ENCODE assay signal across 21 mouse cellular contexts in the genomic region with DNA sequence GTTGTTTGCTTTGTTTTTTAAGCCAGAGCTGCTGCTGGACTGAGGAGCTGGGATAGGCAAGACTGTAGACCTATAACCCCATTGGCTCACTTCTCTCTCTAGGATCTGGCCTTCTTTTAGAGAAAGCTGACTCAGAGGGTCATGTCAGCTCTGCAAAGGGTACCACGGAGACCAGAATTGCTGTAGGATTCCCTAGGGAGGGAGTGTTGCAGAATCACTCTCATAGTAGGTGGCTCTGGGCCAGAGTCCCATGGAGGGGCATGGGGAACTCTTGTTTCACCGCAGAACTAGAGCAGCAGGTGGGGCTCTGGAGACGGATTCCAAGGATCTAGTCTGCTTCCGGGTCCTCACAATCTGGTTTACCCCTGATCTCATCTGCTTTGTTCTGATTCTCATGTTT. TPM values are rescaled to one million over a fixed set of nuclear protein-coding genes. Genes with fewer than 3 reads are reported as not detected.
DNase-seq lines count a peak whose midpoint lies in the region; TF ChIP-seq lines count a peak whose summit lies in the region.
"Had no signal": no experiment of that assay in that cellular context is flagged by ENCODE, and none has a peak within 500 bp of the region (broad histone marks: within the 10 kb centered on the region; RNA-seq: fewer than 3 reads in every experiment).

No protein-coding gene starts in this region.

- TF ChIP-seq CTCF in CH12.LX (conservative IDR thresholded peaks at IDR 0.05 in 1 of 2, IDR thresholded peaks at IDR 0.05 in 1 of 2; ENCODE audit: low read depth in 2 of 2, low read length in 2 of 2): no peak
- no peak for TF ChIP-seq CTCF in thymus, adult 2 months (IDR thresholded peaks at IDR 0.05; ENCODE audit: borderline replicate concordance, control insufficient read depth, extremely low read depth, insufficient read depth, low read length, poor library complexity)

- H3K4me1 ChIP-seq in CH12.LX (ENCODE audit: control insufficient read depth in 1 of 2, insufficient read depth in 2 of 2): peaks cover 16 to 44% of the 10 kb centered on the region in 2 experiments
- H3K4me1 ChIP-seq in thymus, adult 2 months (replicated peaks; ENCODE audit: control insufficient read depth, insufficient read depth, low read length): no peaks in the 10 kb centered on the region
- H3K4me1 ChIP-seq: embryonic facial prominence, embryonic 12.5 days had no signal

- no peaks in the 10 kb centered on the region for H3K36me3 ChIP-seq in CH12.LX (replicated peaks in 1 of 2; ENCODE audit: control insufficient read depth in 1 of 2, insufficient read depth in 1 of 2, low read length in 1 of 2)
- H3K36me3 ChIP-seq in thymus, adult 2 months (ENCODE audit: control insufficient read depth, insufficient read depth, low read length): no peaks in the 10 kb centered on the region
- H3K36me3 ChIP-seq: embryonic facial prominence, embryonic 12.5 days; heart, embryonic 10.5 days; hindbrain, embryonic 13.5 days had no signal

- no peak for TF ChIP-seq RAD21 in CH12.LX (IDR thresholded peaks at IDR 0.05; ENCODE audit: low read depth, low read length)

- no peaks in the 10 kb centered on the region for H3K9me3 ChIP-seq in CH12.LX (replicated peaks; ENCODE audit: low read length)
- H3K9me3 ChIP-seq: embryonic facial prominence, embryonic 12.5 days; heart, embryonic 10.5 days; hindbrain, embryonic 13.5 days had no signal

- H3K9ac ChIP-seq in CH12.LX (ENCODE audit: insufficient read depth, low read depth): no peak overlapping the region
- H3K9ac ChIP-seq: embryonic facial prominence, embryonic 12.5 days; hindbrain, embryonic 13.5 days had no signal

- TF ChIP-seq POLR2A in CH12.LX (IDR thresholded peaks at IDR 0.05; ENCODE audit: low read depth, low read length): no peak
- TF ChIP-seq POLR2A in thymus, adult 2 months (IDR thresholded peaks at IDR 0.05; ENCODE audit: control insufficient read depth, extremely low read depth, insufficient read depth, low read length, poor library complexity): no peak

- in situ Hi-C loops in CH12.LX (cut with MboI; ENCODE audit: low pct_ligation_motif_present, low pct_unique_long_range_greater_than_20kb, low sequenced_read_pairs): loop anchor here (10.0 kb wide), 1 partner anchor 109 kb away; no protein-coding TSS in a partner anchor

- no peak overlapping the region for H3K4me3 ChIP-seq in CH12.LX (replicated peaks in 1 of 3; ENCODE audit: low read depth in 2 of 3, low read length in 2 of 3, poor library complexity in 1 of 3)
- no peak overlapping the region for H3K4me3 ChIP-seq in thymus, adult 2 months (ENCODE audit: control insufficient read depth, insufficient read depth, low read length)
- H3K4me3 ChIP-seq: embryonic facial prominence, embryonic 12.5 days; heart, embryonic 10.5 days; hindbrain, embryonic 13.5 days had no signal

- peak; percentile 64 for DNase-seq in adrenal gland, postnatal 10 days
- no peak for DNase-seq in adrenal gland, postnatal 4 days (ENCODE audit: low spot score in 2 of 2)
- DNase-seq in kidney, postnatal 25 days: peak; percentile 20 to 43
- DNase-seq in kidney, postnatal 10 days: no peak
- peak; percentile 45 for DNase-seq in CH12.LX (ENCODE audit: extremely low read depth)
- DNase-seq in yolk sac, embryonic 10.5 days (ENCODE audit: low spot score): peak; percentile 53
- no peak for DNase-seq in thymus, adult 2 months
- DNase-seq: cerebellum, adult 11-12 months; cerebellum, adult 9-10 months; cerebellum, postnatal 25 days; gastrocnemius, postnatal 10 days; heart, adult 18-20 months; heart, postnatal 10 days; heart, postnatal 4 days had no signal

- no peak overlapping the region for H3K27ac ChIP-seq in CH12.LX (ENCODE audit: insufficient read depth, low read depth)
- H3K27ac ChIP-seq in thymus, adult 2 months (ENCODE audit: control insufficient read depth, insufficient read depth, low read length): no peak overlapping the region
- H3K27ac ChIP-seq: embryonic facial prominence, embryonic 12.5 days; heart, embryonic 10.5 days; hindbrain, embryonic 13.5 days; hindbrain, postnatal 0 days had no signal

- 95% methylated on average over 4 of the region's 4 CpGs for WGBS in thymus, adult 2 months

- no peaks in the 10 kb centered on the region for H3K27me3 ChIP-seq in CH12.LX (replicated peaks)
- H3K27me3 ChIP-seq in thymus, adult 2 months (ENCODE audit: control insufficient read depth, insufficient read depth, low read length): no peaks in the 10 kb centered on the region
- H3K27me3 ChIP-seq: embryonic facial prominence, embryonic 12.5 days; hindbrain, embryonic 13.5 days had no signal

- no peak overlapping the region for H3K4me2 ChIP-seq in CH12.LX (ENCODE audit: insufficient read depth, low read depth, poor library complexity, severe bottlenecking)
- H3K4me2 ChIP-seq: embryonic facial prominence, embryonic 12.5 days; hindbrain, embryonic 13.5 days had no signal

- no peak for TF ChIP-seq EP300 in CH12.LX (IDR thresholded peaks at IDR 0.05; ENCODE audit: low read length)

- no peaks in the 10 kb centered on the region for H3K79me2 ChIP-seq in CH12.LX (replicated peaks; ENCODE audit: control insufficient read depth, extremely low read depth, insufficient read depth, poor library complexity, severe bottlenecking)

- dilution Hi-C loops in CH12.LX (cut with MboI; ENCODE audit: extremely low pct_ligation_motif_present, extremely low pct_unique_long_range_greater_than_20kb, low sequenced_read_pairs): no loop called here

TF ChIP-seq in CH12.LX, 34 proteins besides CTCF, POLR2A, EP300 and RAD21:
- TF ChIP-seq POLR2AphosphoS2 (IDR thresholded peaks at IDR 0.05; ENCODE audit: low read depth, low read length) (no peak), JUND (conservative IDR thresholded peaks at IDR 0.05; ENCODE audit: low read depth, low read length) (no peak), BHLHE40 (IDR thresholded peaks at IDR 0.05; ENCODE audit: low read depth, low read length) (no peak), ZMIZ1 (IDR thresholded peaks at IDR 0.05; ENCODE audit: low read depth, low read length) (no peak), MAX (IDR thresholded peaks at IDR 0.05; ENCODE audit: low read length) (no peak), NRF1 (IDR thresholded peaks at IDR 0.05; ENCODE audit: low read depth, low read length) (no peak)

RNA-seq across cellular contexts. Expression of gene Poc1a, which starts 7.1 kb away (rescaled TPM):
- total RNA-seq in adrenal gland, postnatal 10 days (2021): 1 to 10 TPM; 7.3 to 8.8 TPM
- 10 to 100 TPM; 11.3 to 11.6 TPM for total RNA-seq in adrenal gland, postnatal 4 days (2021)
- total RNA-seq in CH12.LX (2012; rRNA removed) (42.7 and 46.7 TPM in 2 replicates), CH12.LX (2014; rRNA removed) (24.2 and 24.5 TPM in 2 replicates)
- polyA plus RNA-seq in CH12.LX (2012; ENCODE audit: insufficient read length, low read depth): 31.9 and 39.8 TPM in 2 replicates
- 30.2 and 42.2 TPM in 2 replicates for polyA plus RNA-seq in thymus, adult 2 months (2012; rRNA removed)

RNA-seq across cellular contexts. Expression of gene Alas1, which starts 25.3 kb away (rescaled TPM):
- total RNA-seq in adrenal gland, postnatal 10 days (2021): 1,000 to 10,000 TPM in 1 of 2 experiments, 100 to 1,000 TPM in 1; 940 to 1,609 TPM
- total RNA-seq in adrenal gland, postnatal 4 days (2021): 100 to 1,000 TPM; 676 to 715 TPM
- total RNA-seq in CH12.LX (2012; rRNA removed) (65.1 and 71.9 TPM in 2 replicates), CH12.LX (2014; rRNA removed) (93.1 and 105 TPM in 2 replicates)
- polyA plus RNA-seq in CH12.LX (2012; ENCODE audit: insufficient read length, low read depth): 68.2 and 69.6 TPM in 2 replicates
- polyA plus RNA-seq in thymus, adult 2 months (2012; rRNA removed): 87.5 and 94.8 TPM in 2 replicates

RNA-seq across cellular contexts. Expression of gene Tlr9, which starts 51.4 kb away (rescaled TPM):
- 1 to 10 TPM; 1.2 to 1.5 TPM for total RNA-seq in adrenal gland, postnatal 10 days (2021)
- total RNA-seq in adrenal gland, postnatal 4 days (2021): 1 to 10 TPM; 1.4 to 1.6 TPM
- total RNA-seq in CH12.LX (2012; rRNA removed) (1.4 and 1.5 TPM in 2 replicates), CH12.LX (2014; rRNA removed) (0.54 and 1.0 TPM in 2 replicates)
- 9.9 and 12.5 TPM in 2 replicates for polyA plus RNA-seq in CH12.LX (2012; ENCODE audit: insufficient read length, low read depth)
- polyA plus RNA-seq in thymus, adult 2 months (2012; rRNA removed): 17.1 and 17.4 TPM in 2 replicates
- polyA plus RNA-seq: C2C12; embryonic facial prominence, embryonic 12.5 days; forebrain, embryonic 11.5 days; forebrain, embryonic 16.5 days; heart, embryonic 10.5 days had no signal

Comparison
In these comparisons a context has a peak if more than half of its experiments do, and no peak if none do; other contexts are left out.
1. DNase-seq: peak in adrenal gland, postnatal 10 days (single experiment), kidney, postnatal 25 days (2 of 2), CH12.LX (single experiment) and yolk sac, embryonic 10.5 days (single experiment); none in adrenal gland, postnatal 4 days (0 of 2), kidney, postnatal 10 days (single experiment) and thymus, adult 2 months (single experiment).
2. RNA of gene Alas1, which starts 25.3 kb away (total RNA-seq): 940 to 1,609 TPM in adrenal gland, postnatal 10 days and 676 to 715 TPM in adrenal gland, postnatal 4 days; 65.1 to 105 TPM in CH12.LX; every median in the first group is over 4 times any median in the second.